Mouse (Mus musculus) MEL (cell line): ENCODE measurements around the gene 4930442H23Rik. TPM values are rescaled to one million over a fixed set of nuclear protein-coding genes. Genes with fewer than 3 reads are reported as not detected.

Experiments used
- DNase-seq: peaks from one replicate; pipeline ENCODE4 v3.0.0; 2011; ENCODE audit warnings: low read depth, low spot score
- H3K27ac ChIP-seq: 2 replicates; pipeline ENCODE4 v1.5.1; 2012; ENCODE audit warnings: low read depth, mild to moderate bottlenecking, control low read depth, low read length, moderate library complexity; ENCODE audit not compliant: control insufficient read depth
- H3K27me3 ChIP-seq, 2 experiments: fragments of 150-350 bp in 1 of 2; sonication (generic) in 1 of 2; 2 replicates each; pipeline ENCODE4 v1.6.1; 2012; ENCODE audit warnings: low read length in 2 of 2, mild to moderate bottlenecking in 2 of 2, improper control_type of control experiment in 1 of 2, moderate library complexity in 1 of 2; ENCODE audit not compliant: insufficient read depth in 2 of 2, control insufficient read depth in 1 of 2
- H3K36me3 ChIP-seq, 2 experiments: 2 replicates each; pipeline ENCODE4 v1.6.1; 2012 to 2014; ENCODE audit warnings: low read length in 2 of 2, improper control_type of control experiment in 1 of 2, inconsistent platforms in 1 of 2, mild to moderate bottlenecking in 1 of 2; ENCODE audit not compliant: insufficient read depth in 2 of 2, control insufficient read depth in 1 of 2
- H3K4me1 ChIP-seq, 2 experiments: fragments of 150-350 bp in 1 of 2; sonication (generic) in 1 of 2; 2 replicates each; pipeline ENCODE4 v1.6.1; 2012; ENCODE audit warnings: low read length in 2 of 2, improper control_type of control experiment in 1 of 2, mild to moderate bottlenecking in 1 of 2; ENCODE audit not compliant: insufficient read depth in 2 of 2, control insufficient read depth in 1 of 2
- H3K4me3 ChIP-seq, 2 experiments: fragments of 150-350 bp in 1 of 2; sonication (generic) in 1 of 2; 2 replicates each; pipeline ENCODE4 v1.5.1; 2012; ENCODE audit warnings: low read depth in 2 of 2, low read length in 2 of 2, mild to moderate bottlenecking in 2 of 2, moderate library complexity in 2 of 2, control low read depth in 1 of 2, improper control_type of control experiment in 1 of 2; ENCODE audit not compliant: control insufficient read depth in 1 of 2, insufficient read depth in 1 of 2
- H3K79me2 ChIP-seq: 2 replicates; pipeline ENCODE4 v1.6.1; 2012; ENCODE audit warnings: mild to moderate bottlenecking, low read length, moderate library complexity; ENCODE audit not compliant: control insufficient read depth, poor library complexity, insufficient read depth
- H3K9ac ChIP-seq: 2 replicates; pipeline ENCODE4 v1.6.1; 2012; ENCODE audit warnings: low read depth, mild to moderate bottlenecking, control low read depth, low read length, moderate library complexity; ENCODE audit not compliant: control insufficient read depth, poor library complexity, severe bottlenecking
- H3K9me3 ChIP-seq: fragments of 150-350 bp; sonication (generic); replicated peaks from 2 replicates; pipeline ENCODE4 v1.6.1; 2012; ENCODE audit warnings: mild to moderate bottlenecking, low read length, improper control_type of control experiment, moderate library complexity; ENCODE audit not compliant: insufficient read depth
- BHLHE40 ChIP-seq: IDR thresholded peaks from 2 replicates; pipeline ENCODE4 v1.6.1; 2012; ENCODE audit warnings: low read depth, mild to moderate bottlenecking, inconsistent platforms, low read length, improper control_type of control experiment, borderline replicate concordance
- CHD1 ChIP-seq: IDR thresholded peaks from 2 replicates; pipeline ENCODE4 v1.6.1; 2012; ENCODE audit warnings: low read depth, mild to moderate bottlenecking, inconsistent platforms, low read length, improper control_type of control experiment
- CHD2 ChIP-seq: IDR thresholded peaks from 2 replicates; pipeline ENCODE4 v1.6.1; 2011; ENCODE audit warnings: low read length, improper control_type of control experiment
- ELF1 ChIP-seq: IDR thresholded peaks from 2 replicates; pipeline ENCODE4 v1.6.1; 2014; ENCODE audit warnings: low read depth, mild to moderate bottlenecking, inconsistent platforms, low read length, improper control_type of control experiment, moderate library complexity
- EP300 ChIP-seq, 2 experiments: IDR thresholded peaks; 2 replicates each; pipeline ENCODE4 v1.6.1; 2011; ENCODE audit warnings: improper control_type of control experiment in 2 of 2, low read length in 2 of 2, low read depth in 1 of 2, mild to moderate bottlenecking in 1 of 2
- ETS1 ChIP-seq: IDR thresholded peaks from 2 replicates; pipeline ENCODE4 v1.6.1; 2012; ENCODE audit warnings: low read depth, mild to moderate bottlenecking, inconsistent platforms, low read length, improper control_type of control experiment, moderate library complexity
- GABPA ChIP-seq: IDR thresholded peaks from 2 replicates; pipeline ENCODE4 v1.6.1; 2012; ENCODE audit warnings: low read depth, mild to moderate bottlenecking, inconsistent platforms, low read length, improper control_type of control experiment, moderate library complexity
- MAFK ChIP-seq: IDR thresholded peaks from 2 replicates; pipeline ENCODE4 v1.6.1; 2011; ENCODE audit warnings: low read depth, mild to moderate bottlenecking, low read length, improper control_type of control experiment, borderline replicate concordance
- MAX ChIP-seq: IDR thresholded peaks from 2 replicates; pipeline ENCODE4 v1.6.1; 2011; ENCODE audit warnings: low read length, improper control_type of control experiment
- MEF2A ChIP-seq: IDR thresholded peaks from 2 replicates; pipeline ENCODE4 v1.6.1; 2014; ENCODE audit warnings: low read depth, mild to moderate bottlenecking, inconsistent platforms, low read length, improper control_type of control experiment; ENCODE audit not compliant: poor library complexity, insufficient replicate concordance, severe bottlenecking; ENCODE audit errors: extremely low read depth
- MXI1 ChIP-seq: IDR thresholded peaks from 2 replicates; pipeline ENCODE4 v1.6.1; 2011; ENCODE audit warnings: mild to moderate bottlenecking, low read depth, low read length, improper control_type of control experiment
- MYB ChIP-seq: IDR thresholded peaks from 2 replicates; pipeline ENCODE4 v1.6.1; 2011; ENCODE audit warnings: mild to moderate bottlenecking, low read depth, low read length, improper control_type of control experiment
- NELFE ChIP-seq: IDR thresholded peaks from 2 replicates; pipeline ENCODE4 v1.6.1; 2011; ENCODE audit warnings: low read depth, low read length, improper control_type of control experiment
- NRF1 ChIP-seq: IDR thresholded peaks from 2 replicates; pipeline ENCODE4 v1.6.1; 2014; ENCODE audit warnings: low read depth, mild to moderate bottlenecking, inconsistent platforms, low read length, improper control_type of control experiment, moderate library complexity; ENCODE audit not compliant: poor library complexity, insufficient read depth, severe bottlenecking
- POLR2A ChIP-seq, 2 experiments: IDR thresholded peaks; 2 replicates each; pipeline ENCODE4 v1.6.1; 2011 to 2012; ENCODE audit warnings: low read length in 2 of 2, mild to moderate bottlenecking in 2 of 2, control low read depth in 1 of 2, improper control_type of control experiment in 1 of 2, low read depth in 1 of 2, moderate library complexity in 1 of 2; ENCODE audit not compliant: control insufficient read depth in 1 of 2, insufficient read depth in 1 of 2, poor library complexity in 1 of 2
- RAD21 ChIP-seq: IDR thresholded peaks from 2 replicates; pipeline ENCODE4 v1.6.1; 2011; ENCODE audit warnings: mild to moderate bottlenecking, low read depth, low read length, improper control_type of control experiment
- SIN3A ChIP-seq: IDR thresholded peaks from 2 replicates; pipeline ENCODE4 v1.6.1; 2012; ENCODE audit warnings: low read length, improper control_type of control experiment, inconsistent platforms
- UBTF ChIP-seq: IDR thresholded peaks from 2 replicates; pipeline ENCODE4 v1.6.1; 2012; ENCODE audit warnings: low read depth, mild to moderate bottlenecking, inconsistent platforms, low read length, improper control_type of control experiment, moderate library complexity, borderline replicate concordance; ENCODE audit not compliant: insufficient read depth
- USF1 ChIP-seq: IDR thresholded peaks from 2 replicates; pipeline ENCODE4 v1.6.1; 2014; ENCODE audit warnings: low read depth, mild to moderate bottlenecking, inconsistent platforms, low read length, improper control_type of control experiment, moderate library complexity
- ZC3H11A ChIP-seq: IDR thresholded peaks from 2 replicates; pipeline ENCODE4 v1.6.1; 2012; ENCODE audit warnings: low read depth, mild to moderate bottlenecking, inconsistent platforms, low read length, improper control_type of control experiment
- ZKSCAN1 ChIP-seq: IDR thresholded peaks from 2 replicates; pipeline ENCODE4 v1.6.1; 2012; ENCODE audit warnings: low read depth, mild to moderate bottlenecking, inconsistent platforms, low read length, improper control_type of control experiment, moderate library complexity
- ZNF384 ChIP-seq: IDR thresholded peaks from 2 replicates; pipeline ENCODE4 v1.6.1; 2012; ENCODE audit warnings: low read depth, mild to moderate bottlenecking, inconsistent platforms, low read length, improper control_type of control experiment
- polyA plus RNA-seq, 2 experiments: library from polyadenylated mRNA; stranded (reverse) in 1 of 2; unstranded in 1 of 2; fragments of >175 nt in 1 of 2; fragments of >200 nt in 1 of 2; gene quantifications; 2 replicates each; pipeline versions ENCODE4 v1.2.1 to v1.2.4; 2012; ENCODE audit warnings: low replicate concordance in 2 of 2, low read depth in 1 of 2; ENCODE audit not compliant: insufficient read length in 2 of 2, insufficient read depth in 1 of 2, missing spikeins in 1 of 2
- total RNA-seq: library from RNA; depleted of rRNA; stranded (reverse); fragments of 300-350 nt; gene quantifications from 2 replicates; pipeline ENCODE4 v1.2.3, GENCODE M21; 2012

Gene 4930442H23Rik
- total and polyA plus RNA-seq, 3 experiments = 0.31 to 0.42 TPM; not detected in 1

GRCm38 (mm10) chr10:81167200-81168086, 16.2 kb downstream of the 4930442H23Rik start, which contains the start of gene Pias4 (continued):
- TF ChIP-seq ZKSCAN1 (no peak), MYB (no peak), MAX (peak; percentile 89), ETS1 (no peak), ZNF384 (no peak), UBTF (no peak), EP300 (IDR thresholded peaks at IDR 0.05; ENCODE audit: low read depth in 1 of 2, low read length in 2 of 2) (peak in 1 of 2 experiments; percentile 7; a peak in 1 of 4 replicates), USF1 (peak; percentile 100), GABPA (no peak), CHD2 (no peak), MXI1 (peak; percentile 60), SIN3A (peak; percentile 93), MAFK (no peak), ELF1 (peak; percentile 14; the same call in 1 of the 2 replicates), RAD21 (no peak), BHLHE40 (peak; percentile 96), CHD1 (no peak)

- peaks cover 2 to 3% of the 10 kb centered on the region in 2 experiments; a peak in 3 of 4 replicates for H3K36me3 ChIP-seq
- no peaks in the 10 kb centered on the region for H3K9me3 ChIP-seq
- H3K9ac ChIP-seq = no peak overlapping the region
- no peaks in the 10 kb centered on the region for H3K27me3 ChIP-seq
- peaks cover 0 to 4% of the 10 kb centered on the region in 2 experiments; a peak in 1 of 4 replicates for H3K4me1 ChIP-seq
- H3K79me2 ChIP-seq = peaks cover 31% of the 10 kb centered on the region
- DNase-seq = no peak
- no peak overlapping the region for H3K27ac ChIP-seq
- no peak overlapping the region for H3K4me3 ChIP-seq
- TF ChIP-seq NRF1 (no peak), POLR2A (IDR thresholded peaks at IDR 0.05; ENCODE audit: control insufficient read depth in 1 of 2, insufficient read depth in 1 of 2, low read depth in 1 of 2, low read length in 2 of 2, poor library complexity in 1 of 2) (no peak), GABPA (no peak), NELFE (no peak), MEF2A (no peak), ZC3H11A (no peak)
- TF ChIP-seq, all 39 proteins: peak for 0
Measured at GRCm38 (mm10) chr10:81165118-81165517, 18.5 kb downstream of the 4930442H23Rik start.
